Mouse (Mus musculus): ENCODE results near the gene Slc30a3. TPM values are rescaled to one million over a fixed set of nuclear protein-coding genes. Genes with fewer than 3 reads are reported as not detected.

Slc30a3 gene
- total RNA-seq, 2 experiments from 2014 or later, result not detected

GRCm38 (mm10) chr5:31094100-31094798, 13.8 kb downstream of the Slc30a3 start:
- ATAC-seq (replicated peaks; ENCODE audit: poor library complexity), result no peak

- no peak for ATAC-seq (replicated peaks; ENCODE audit: poor library complexity)
Observed at GRCm38 (mm10) chr5:31093151-31094041, 14.6 kb downstream of the Slc30a3 start.

- ATAC-seq (replicated peaks; ENCODE audit: poor library complexity), result no peak
Observed at GRCm38 (mm10) chr5:31092231-31092975, 15.6 kb downstream of the Slc30a3 start.

- no peak for ATAC-seq (replicated peaks; ENCODE audit: poor library complexity)
Observed at GRCm38 (mm10) chr5:31087131-31087530, 20.9 kb downstream of the Slc30a3 start.

GRCm38 (mm10) chr5:31086606-31087005, 21.4 kb downstream of the Slc30a3 start:
- ATAC-seq (replicated peaks; ENCODE audit: poor library complexity), result no peak

- ATAC-seq (replicated peaks; ENCODE audit: poor library complexity), result no peak
Observed at GRCm38 (mm10) chr5:31083949-31084348, 24.1 kb downstream of the Slc30a3 start.

GRCm38 (mm10) chr5:31082935-31083625, 25.0 kb downstream of the Slc30a3 start:
- no peak for ATAC-seq (replicated peaks; ENCODE audit: poor library complexity)

GRCm38 (mm10) chr5:31082355-31082754, 25.7 kb downstream of the Slc30a3 start:
- peak; percentile 89 for ATAC-seq (replicated peaks; ENCODE audit: poor library complexity)

- ATAC-seq (replicated peaks; ENCODE audit: poor library complexity), result peak; percentile 77
Observed at GRCm38 (mm10) chr5:31081386-31081785, 26.7 kb downstream of the Slc30a3 start.

- no peak for ATAC-seq (replicated peaks; ENCODE audit: poor library complexity)
Observed at GRCm38 (mm10) chr5:31080795-31081164, 27.3 kb downstream of the Slc30a3 start.

GRCm38 (mm10) chr5:31080059-31080794, 27.8 kb downstream of the Slc30a3 start:
- no peak for ATAC-seq (replicated peaks; ENCODE audit: poor library complexity)

GRCm38 (mm10) chr5:31076346-31076745, 31.7 kb downstream of the Slc30a3 start:
- no peak for ATAC-seq (replicated peaks; ENCODE audit: poor library complexity)

- ATAC-seq (replicated peaks; ENCODE audit: poor library complexity), result no peak
Observed at GRCm38 (mm10) chr5:31073176-31073575, 34.9 kb downstream of the Slc30a3 start.

GRCm38 (mm10) chr5:31071821-31072220, 36.2 kb downstream of the Slc30a3 start:
- ATAC-seq (replicated peaks; ENCODE audit: poor library complexity), result no peak

- no peak for ATAC-seq (replicated peaks; ENCODE audit: poor library complexity)
Observed at GRCm38 (mm10) chr5:31071059-31071458, 37.0 kb downstream of the Slc30a3 start.

- ATAC-seq (replicated peaks; ENCODE audit: poor library complexity), result no peak
Observed at GRCm38 (mm10) chr5:31069810-31070209, 38.2 kb downstream of the Slc30a3 start.

- ATAC-seq (replicated peaks; ENCODE audit: poor library complexity), result peak; percentile 15; the same call in 1 of the 2 replicates
Observed at GRCm38 (mm10) chr5:31055216-31056140, 52.6 kb downstream of the Slc30a3 start.

- ATAC-seq (replicated peaks; ENCODE audit: poor library complexity), result peak; percentile 97
Observed at GRCm38 (mm10) chr5:31054261-31055215, 53.5 kb downstream of the Slc30a3 start, which contains the start of gene Cad. TSS of gene Cad (plus strand) at chr5:31054780.
